Mouse (Mus musculus): Measurements from ENCODE around the gene Cdc42bpa. TPM values are rescaled to one million over a fixed set of nuclear protein-coding genes. Genes with fewer than 3 reads are reported as not detected.

Gene Cdc42bpa
- polyA plus RNA-seq, 1 experiment = 2.6 TPM

GRCm38 (mm10) chr1:180109050-180109449 is 148.8 kb downstream of the Cdc42bpa start:
- no peak overlapping the region for H3K27ac ChIP-seq (ENCODE audit: insufficient read depth, low read depth, low read length)
- H3K4me3 ChIP-seq (ENCODE audit: insufficient read depth, low read length) = no peak overlapping the region
- TF ChIP-seq POLR2A (IDR thresholded peaks at IDR 0.05; ENCODE audit: borderline replicate concordance, low read depth, low read length) (no peak), CTCF (IDR thresholded peaks at IDR 0.05; ENCODE audit: low read depth, low read length) (no peak)
- no peaks in the 10 kb centered on the region for H3K4me1 ChIP-seq (ENCODE audit: control insufficient read depth, insufficient read depth, low read length)

GRCm38 (mm10) chr1:180116525-180116924 is 156.3 kb downstream of the Cdc42bpa start:
- no peak overlapping the region for H3K4me3 ChIP-seq (ENCODE audit: insufficient read depth, low read length)
- H3K27ac ChIP-seq (ENCODE audit: insufficient read depth, low read depth, low read length) = no peak overlapping the region
- TF ChIP-seq CTCF (IDR thresholded peaks at IDR 0.05; ENCODE audit: low read depth, low read length) = peak; percentile 51; the same call in 1 of the 2 replicates
- no peak for TF ChIP-seq POLR2A (IDR thresholded peaks at IDR 0.05; ENCODE audit: borderline replicate concordance, low read depth, low read length)
- H3K4me1 ChIP-seq (ENCODE audit: control insufficient read depth, insufficient read depth, low read length) = no peaks in the 10 kb centered on the region

- Histone ChIP-seq H3K27ac (ENCODE audit: insufficient read depth, low read depth, low read length) (no peak overlapping the region), H3K4me3 (ENCODE audit: insufficient read depth, low read length) (no peak overlapping the region), H3K4me1 (ENCODE audit: control insufficient read depth, insufficient read depth, low read length) (no peaks in the 10 kb centered on the region)
- no peak for TF ChIP-seq CTCF (IDR thresholded peaks at IDR 0.05; ENCODE audit: low read depth, low read length)
- no peak for TF ChIP-seq POLR2A (IDR thresholded peaks at IDR 0.05; ENCODE audit: borderline replicate concordance, low read depth, low read length)
Observed at GRCm38 (mm10) chr1:180118233-180118632, 158.0 kb downstream of the Cdc42bpa start.

- no peak for TF ChIP-seq CTCF (IDR thresholded peaks at IDR 0.05; ENCODE audit: low read depth, low read length)
- TF ChIP-seq POLR2A (IDR thresholded peaks at IDR 0.05; ENCODE audit: borderline replicate concordance, low read depth, low read length) = no peak
- H3K4me3 ChIP-seq (ENCODE audit: insufficient read depth, low read length) = no peak overlapping the region
- no peak overlapping the region for H3K27ac ChIP-seq (ENCODE audit: insufficient read depth, low read depth, low read length)
- H3K4me1 ChIP-seq (ENCODE audit: control insufficient read depth, insufficient read depth, low read length) = no peaks in the 10 kb centered on the region
Observed at GRCm38 (mm10) chr1:180128077-180128792, 168.0 kb downstream of the Cdc42bpa start.

- H3K4me3 ChIP-seq (ENCODE audit: insufficient read depth, low read length) = no peak overlapping the region
- H3K4me1 ChIP-seq (ENCODE audit: control insufficient read depth, insufficient read depth, low read length) = no peaks in the 10 kb centered on the region
- no peak for TF ChIP-seq POLR2A (IDR thresholded peaks at IDR 0.05; ENCODE audit: borderline replicate concordance, low read depth, low read length)
- no peak for TF ChIP-seq CTCF (IDR thresholded peaks at IDR 0.05; ENCODE audit: low read depth, low read length)
- no peak overlapping the region for H3K27ac ChIP-seq (ENCODE audit: insufficient read depth, low read depth, low read length)
Observed at GRCm38 (mm10) chr1:180131402-180131801, 171.1 kb downstream of the Cdc42bpa start.

- Histone ChIP-seq H3K4me3 (ENCODE audit: insufficient read depth, low read length) (no peak overlapping the region), H3K27ac (ENCODE audit: insufficient read depth, low read depth, low read length) (no peak overlapping the region), H3K4me1 (ENCODE audit: control insufficient read depth, insufficient read depth, low read length) (no peaks in the 10 kb centered on the region)
- TF ChIP-seq POLR2A (IDR thresholded peaks at IDR 0.05; ENCODE audit: borderline replicate concordance, low read depth, low read length) = no peak
- no peak for TF ChIP-seq CTCF (IDR thresholded peaks at IDR 0.05; ENCODE audit: low read depth, low read length)
Observed at GRCm38 (mm10) chr1:180132187-180132586, 171.9 kb downstream of the Cdc42bpa start.

GRCm38 (mm10) chr1:180139158-180139557 is 178.9 kb downstream of the Cdc42bpa start:
- H3K27ac ChIP-seq (ENCODE audit: insufficient read depth, low read depth, low read length) = no peak overlapping the region
- TF ChIP-seq CTCF (IDR thresholded peaks at IDR 0.05; ENCODE audit: low read depth, low read length) (no peak), POLR2A (IDR thresholded peaks at IDR 0.05; ENCODE audit: borderline replicate concordance, low read depth, low read length) (no peak)

GRCm38 (mm10) chr1:180140970-180141369 is 180.7 kb downstream of the Cdc42bpa start:
- Histone ChIP-seq H3K4me1 (ENCODE audit: control insufficient read depth, insufficient read depth, low read length) (0 out of 2 replicates have a peak, but pooled peaks cover 3% of the 10 kb centered on the region), H3K27ac (ENCODE audit: insufficient read depth, low read depth, low read length) (no peak overlapping the region), H3K4me3 (ENCODE audit: insufficient read depth, low read length) (no peak overlapping the region)
- TF ChIP-seq CTCF (IDR thresholded peaks at IDR 0.05; ENCODE audit: low read depth, low read length) (no peak), POLR2A (IDR thresholded peaks at IDR 0.05; ENCODE audit: borderline replicate concordance, low read depth, low read length) (no peak)

More at GRCm38 (mm10) chr1:180139158-180139557, 178.9 kb downstream of the Cdc42bpa start:
- Histone ChIP-seq H3K4me3 (ENCODE audit: insufficient read depth, low read length) (no peak overlapping the region), H3K4me1 (ENCODE audit: control insufficient read depth, insufficient read depth, low read length) (0 out of 2 replicates have a peak, but pooled peaks cover 3% of the 10 kb centered on the region)

GRCm38 (mm10) chr1:180148036-180148435 is 187.8 kb downstream of the Cdc42bpa start:
- peaks cover 7% of the 10 kb centered on the region for H3K4me1 ChIP-seq (ENCODE audit: control insufficient read depth, insufficient read depth, low read length)
- no peak overlapping the region for H3K27ac ChIP-seq (ENCODE audit: insufficient read depth, low read depth, low read length)
- H3K4me3 ChIP-seq (ENCODE audit: insufficient read depth, low read length) = no peak overlapping the region
- no peak for TF ChIP-seq CTCF (IDR thresholded peaks at IDR 0.05; ENCODE audit: low read depth, low read length)
- no peak for TF ChIP-seq POLR2A (IDR thresholded peaks at IDR 0.05; ENCODE audit: borderline replicate concordance, low read depth, low read length)

- Histone ChIP-seq H3K27ac (ENCODE audit: insufficient read depth, low read depth, low read length) (no peak overlapping the region), H3K4me1 (ENCODE audit: control insufficient read depth, insufficient read depth, low read length) (peaks cover 7% of the 10 kb centered on the region), H3K4me3 (ENCODE audit: insufficient read depth, low read length) (no peak overlapping the region)
- TF ChIP-seq CTCF (IDR thresholded peaks at IDR 0.05; ENCODE audit: low read depth, low read length) (no peak), POLR2A (IDR thresholded peaks at IDR 0.05; ENCODE audit: borderline replicate concordance, low read depth, low read length) (no peak)
Observed at GRCm38 (mm10) chr1:180148563-180148962, 188.3 kb downstream of the Cdc42bpa start.
